Mouse (Mus musculus) urinary bladder, postnatal 36 days (tissue): ENCODE data around the gene Btbd19.

Experiments used
- DNase-seq, 2 experiments: peaks; one replicate each; pipeline ENCODE4 v3.0.0; 2022; ENCODE audit warnings: low spot score in 2 of 2, mixed read lengths in 1 of 2

The Btbd19 gene

DNA sequence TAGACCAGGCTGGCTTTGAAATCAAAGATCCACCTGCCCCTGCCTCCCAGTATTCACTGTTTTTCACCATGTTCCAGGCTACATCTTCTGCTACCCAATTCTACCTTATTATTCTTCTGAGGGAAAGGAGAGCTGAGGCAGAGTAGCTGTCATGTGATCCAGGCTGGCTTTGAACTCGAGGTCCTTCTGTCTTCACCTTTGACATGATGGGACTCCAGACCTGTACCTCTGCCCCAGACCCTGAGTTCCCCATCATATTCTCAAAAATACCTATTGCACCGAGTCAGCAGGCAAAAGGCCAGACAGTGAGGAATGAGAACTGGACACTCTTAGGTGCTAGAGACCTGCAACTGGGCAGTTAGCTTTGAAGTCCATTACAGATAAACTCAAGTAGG, 9.1 kb upstream of the Btbd19 start:
- DNase-seq: no peak

DNA sequence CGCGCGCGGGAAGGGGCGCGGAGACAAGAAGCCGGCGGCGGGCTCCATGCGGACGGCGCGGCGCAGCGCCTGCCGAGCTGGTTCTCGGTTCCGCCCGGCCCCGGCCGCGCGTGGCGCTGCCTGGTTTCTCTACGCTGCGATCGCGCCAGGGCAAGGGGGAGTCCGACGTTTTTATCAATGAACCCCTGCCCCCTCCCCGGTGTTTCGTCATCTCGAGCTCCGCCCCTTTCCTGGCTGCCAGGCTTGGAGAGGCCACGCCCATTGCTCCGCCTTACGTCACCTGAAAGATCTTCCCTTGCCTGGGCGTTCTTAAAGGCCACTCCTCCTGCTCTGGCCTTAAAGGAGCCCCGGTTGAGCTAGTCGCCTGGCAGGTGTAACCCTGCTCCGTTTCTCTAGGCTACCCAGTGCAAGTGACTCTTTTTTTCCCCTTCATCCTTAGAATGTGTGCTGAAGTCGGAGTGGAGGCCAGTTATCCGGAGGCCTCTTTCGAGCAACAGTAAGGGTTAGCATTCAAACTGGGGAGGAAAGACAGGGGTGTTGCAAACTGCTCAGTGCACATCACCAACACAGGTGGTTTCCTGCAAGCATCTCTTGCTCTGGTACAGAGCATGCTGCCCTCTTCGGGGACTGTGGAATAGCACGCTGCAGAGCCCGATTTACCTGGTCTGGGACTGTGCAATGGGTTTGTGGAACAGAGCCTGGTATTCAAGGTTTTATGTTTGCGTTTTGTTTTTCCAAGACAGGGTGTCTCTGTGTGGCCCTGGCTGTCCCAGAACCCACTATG, 8.5 kb upstream of the Btbd19 start, which contains the start of gene Plk3:
Plk3 (minus strand) TSS at position 147 of the 784 bp plus-strand sequence.
- DNase-seq: peak; percentile 97 to 99

DNA sequence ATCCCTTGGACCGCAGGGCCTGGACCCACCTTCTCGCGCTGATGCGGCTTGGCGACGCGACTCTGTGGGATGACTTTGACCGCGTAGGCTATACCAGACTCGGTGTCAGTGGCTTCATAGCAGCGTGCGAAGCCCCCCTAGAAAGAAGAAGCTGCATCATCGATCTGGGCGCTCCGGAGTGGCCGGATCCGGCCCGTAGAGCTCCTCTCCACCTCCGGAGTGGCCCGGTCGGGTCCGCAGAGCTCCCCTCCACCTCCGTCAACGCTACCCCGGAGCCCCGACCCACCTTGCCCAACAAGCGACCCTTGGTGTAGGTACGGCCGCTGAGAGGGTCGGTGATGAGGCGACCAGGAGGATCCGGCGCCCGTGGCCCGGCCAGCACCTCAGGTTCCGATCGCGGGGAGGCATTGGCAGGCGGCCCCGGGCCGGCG, 7.9 kb upstream of the Btbd19 start:
- no peak for DNase-seq

DNA sequence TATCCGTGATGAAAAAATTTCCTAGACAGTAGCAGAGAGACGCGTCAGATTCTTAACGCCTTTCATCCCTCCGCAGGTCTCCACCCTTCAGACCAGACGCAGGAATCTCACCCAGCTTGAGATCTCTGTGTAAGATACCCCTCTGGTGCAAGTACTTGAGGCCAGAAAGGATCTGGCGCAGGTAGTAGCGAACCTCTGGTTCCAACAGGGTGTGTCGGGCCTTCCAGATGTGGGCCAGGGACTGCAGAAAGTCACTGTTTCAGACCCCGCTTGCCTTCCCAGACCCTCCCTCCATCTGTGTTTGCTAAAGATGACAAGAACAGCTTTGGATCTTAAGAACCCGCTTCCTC, 7.2 kb upstream of the Btbd19 start:
- DNase-seq: no peak

DNA sequence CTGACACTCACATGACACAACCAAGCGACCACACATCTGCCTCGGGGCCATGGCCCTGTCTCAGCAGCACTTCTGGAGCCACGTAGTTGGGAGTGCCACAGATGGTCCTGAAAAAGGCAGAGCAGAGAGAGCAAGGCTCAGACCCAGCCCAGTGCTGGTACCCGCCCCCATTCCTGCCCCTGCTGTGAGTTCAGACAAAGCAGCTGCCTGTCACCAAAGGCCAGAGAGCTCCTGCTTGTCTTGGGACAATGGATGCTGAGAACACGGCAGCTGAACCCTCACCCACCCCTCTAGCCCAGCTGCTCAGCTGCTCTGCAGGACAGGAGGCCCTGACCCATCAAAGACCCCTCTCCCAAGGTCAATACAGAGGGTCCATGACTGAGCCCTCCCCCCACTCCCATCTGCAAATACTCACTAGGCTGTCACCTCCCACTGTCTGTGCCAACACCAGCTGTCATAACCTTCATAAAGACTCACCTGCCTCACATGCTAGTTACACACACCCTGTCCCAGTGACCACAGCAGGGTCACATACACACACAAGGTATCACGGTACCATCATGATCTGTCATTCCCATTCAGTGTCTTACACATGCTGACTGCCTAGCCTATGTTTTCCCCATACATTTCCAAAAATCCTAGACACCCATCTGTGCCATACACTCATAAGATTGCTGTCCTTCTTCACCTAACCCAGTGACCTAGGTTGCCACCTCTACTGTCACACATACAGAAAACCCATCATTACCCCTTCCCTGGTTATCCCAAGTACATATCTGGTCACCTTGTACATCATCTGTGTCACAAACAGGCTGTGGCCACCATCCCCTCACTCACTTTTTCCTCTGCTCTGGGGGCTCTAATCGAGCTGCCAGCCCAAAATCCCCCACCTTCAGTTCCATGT, 6.6 kb upstream of the Btbd19 start:
- no peak for DNase-seq

DNA sequence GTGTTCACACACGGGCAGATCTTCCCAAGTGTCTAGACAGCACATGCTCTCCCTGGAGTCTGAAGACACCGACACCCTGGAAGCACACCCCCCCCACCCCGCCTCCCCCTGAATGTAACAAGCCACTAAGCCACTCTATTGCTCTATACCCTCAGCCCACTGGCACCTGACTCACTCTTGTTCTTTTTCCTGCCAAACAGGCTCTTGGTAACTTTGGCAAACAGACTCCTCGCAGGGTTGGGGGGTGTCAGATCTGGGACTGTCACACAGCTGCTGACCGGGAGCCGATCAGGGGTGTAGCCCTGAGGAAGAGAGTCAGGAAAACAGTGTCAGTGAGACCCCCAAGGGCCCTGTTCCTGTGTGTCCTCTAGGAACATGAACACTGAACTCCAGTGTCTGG, 5.7 kb upstream of the Btbd19 start:
- no peak for DNase-seq

DNA sequence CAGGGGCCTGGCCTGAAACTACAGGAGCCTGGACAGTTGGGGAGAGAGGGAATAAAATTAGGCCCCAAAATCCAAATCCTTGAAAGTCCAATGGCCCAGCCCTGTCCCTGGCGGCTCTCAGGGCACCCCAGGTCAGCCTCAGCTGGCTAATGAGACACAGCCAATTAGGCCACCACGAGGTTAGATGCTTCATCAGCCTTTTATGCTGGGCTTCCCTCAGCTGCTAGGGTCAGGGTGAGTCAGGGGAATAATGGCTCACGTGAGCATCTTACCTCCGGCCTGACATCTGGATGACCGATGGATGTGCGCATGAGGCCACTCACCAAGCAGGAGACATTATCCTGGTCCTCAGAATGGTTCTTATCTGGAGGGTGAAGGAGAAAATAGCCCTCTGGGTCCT, 5.3 kb upstream of the Btbd19 start:
- no peak for DNase-seq

DNA sequence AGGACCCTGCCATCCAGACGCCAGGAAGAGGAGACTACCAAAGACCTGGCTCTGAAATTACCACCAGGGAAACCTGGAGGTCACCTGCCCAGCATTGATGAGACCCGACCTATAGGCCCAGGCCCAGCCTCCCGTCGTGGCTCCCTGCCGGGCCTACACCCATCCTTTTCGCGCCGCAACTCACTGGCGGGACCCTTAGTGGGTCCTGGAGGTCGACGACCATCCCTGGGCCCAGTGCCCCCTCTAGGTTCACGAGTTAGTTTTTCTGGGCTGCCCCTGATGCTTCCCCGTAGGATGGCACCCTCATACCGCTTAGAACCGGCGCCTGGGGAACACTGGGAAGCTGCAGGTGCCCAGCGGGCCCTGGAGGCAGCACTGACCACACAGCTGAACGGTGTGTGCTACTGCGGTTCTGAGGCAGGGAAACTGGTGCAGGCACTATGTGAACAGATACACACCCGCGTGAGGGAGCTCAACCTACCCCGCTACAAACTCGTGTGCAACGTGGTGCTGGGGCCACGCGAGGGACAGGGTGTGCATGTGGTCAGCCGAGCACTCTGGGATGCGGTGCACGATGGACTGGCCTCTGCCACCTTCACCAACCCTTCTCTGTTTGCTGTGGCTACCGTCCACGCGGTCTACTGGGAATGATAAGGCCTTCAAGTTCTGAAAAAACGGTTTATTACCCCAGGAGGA, 2.6 kb upstream of the Btbd19 start:
- DNase-seq: no peak

DNA sequence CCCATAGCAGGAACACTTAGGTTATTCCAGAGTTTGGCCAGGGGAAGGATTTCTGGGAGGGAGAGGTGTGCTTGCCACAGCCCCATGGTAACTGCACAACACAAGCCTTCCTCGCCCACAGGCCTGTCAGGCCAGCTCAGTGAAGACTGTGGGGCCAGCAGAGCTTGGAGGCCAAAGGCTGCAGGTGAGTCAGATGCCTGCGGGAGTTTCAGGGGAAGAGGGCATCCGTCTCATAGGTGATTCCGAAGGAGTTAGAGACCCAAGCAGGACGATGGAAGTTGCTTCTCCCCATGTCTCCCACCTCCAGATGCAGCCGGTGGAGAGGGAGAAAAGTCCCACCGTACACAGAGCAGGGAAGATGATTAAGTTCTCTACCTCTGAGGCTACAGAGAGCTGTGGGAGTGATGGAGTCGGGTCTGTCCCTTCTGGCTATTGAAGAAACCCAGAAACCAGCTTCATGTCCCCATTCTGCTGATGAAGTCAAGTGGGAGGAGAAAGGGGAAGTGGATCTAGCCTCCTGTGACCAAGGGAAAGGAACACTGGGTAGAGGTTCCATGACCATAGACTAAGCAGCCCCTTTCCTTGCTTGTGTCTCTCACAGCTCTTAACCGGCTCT, 1.3 kb upstream of the Btbd19 start, which contains the start of gene Tctex1d4:
Tctex1d4 (plus strand) TSS at position 120 of the 616 bp plus-strand sequence.
- peak in 1 of 2 experiments; percentile 60 for DNase-seq

DNA sequence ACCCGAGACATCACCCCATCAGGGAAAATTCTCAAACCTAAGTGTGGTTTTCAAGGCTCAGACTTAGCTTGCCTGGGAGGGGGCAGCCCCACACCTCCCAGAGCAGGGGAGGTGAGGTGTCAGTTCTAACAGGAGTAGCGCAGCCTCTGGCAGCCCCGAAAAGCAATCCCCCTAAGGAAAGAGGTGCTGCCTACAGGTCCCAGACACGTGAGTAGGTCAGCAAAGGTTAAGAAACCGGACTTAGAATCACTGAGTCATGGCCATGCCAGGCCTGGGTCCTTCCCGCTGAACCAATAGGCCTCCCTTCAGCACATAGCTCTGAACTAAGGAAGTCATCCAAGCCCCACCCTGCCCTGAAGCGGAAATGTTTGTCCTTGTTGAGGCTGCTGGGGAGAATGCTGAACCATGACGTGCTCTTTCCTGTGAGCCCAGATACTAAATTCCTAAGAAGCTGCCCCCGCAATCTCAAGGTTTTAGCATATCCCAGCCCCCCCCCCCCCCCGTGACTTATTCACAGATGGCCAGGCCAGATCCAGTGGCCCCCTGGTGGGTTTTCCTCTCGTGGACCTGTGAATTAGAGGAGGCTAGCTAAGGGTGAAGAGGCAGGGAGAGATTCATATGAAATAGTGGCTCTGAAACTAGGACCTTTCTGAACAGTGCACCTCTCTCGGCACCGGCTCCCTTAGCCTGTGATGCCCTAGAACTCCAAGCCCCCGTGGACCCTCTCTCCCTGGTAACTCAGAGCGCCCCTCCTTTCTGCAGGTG, 567 bp upstream of the Btbd19 start:
- peak; percentile 78 to 85 for DNase-seq

DNA sequence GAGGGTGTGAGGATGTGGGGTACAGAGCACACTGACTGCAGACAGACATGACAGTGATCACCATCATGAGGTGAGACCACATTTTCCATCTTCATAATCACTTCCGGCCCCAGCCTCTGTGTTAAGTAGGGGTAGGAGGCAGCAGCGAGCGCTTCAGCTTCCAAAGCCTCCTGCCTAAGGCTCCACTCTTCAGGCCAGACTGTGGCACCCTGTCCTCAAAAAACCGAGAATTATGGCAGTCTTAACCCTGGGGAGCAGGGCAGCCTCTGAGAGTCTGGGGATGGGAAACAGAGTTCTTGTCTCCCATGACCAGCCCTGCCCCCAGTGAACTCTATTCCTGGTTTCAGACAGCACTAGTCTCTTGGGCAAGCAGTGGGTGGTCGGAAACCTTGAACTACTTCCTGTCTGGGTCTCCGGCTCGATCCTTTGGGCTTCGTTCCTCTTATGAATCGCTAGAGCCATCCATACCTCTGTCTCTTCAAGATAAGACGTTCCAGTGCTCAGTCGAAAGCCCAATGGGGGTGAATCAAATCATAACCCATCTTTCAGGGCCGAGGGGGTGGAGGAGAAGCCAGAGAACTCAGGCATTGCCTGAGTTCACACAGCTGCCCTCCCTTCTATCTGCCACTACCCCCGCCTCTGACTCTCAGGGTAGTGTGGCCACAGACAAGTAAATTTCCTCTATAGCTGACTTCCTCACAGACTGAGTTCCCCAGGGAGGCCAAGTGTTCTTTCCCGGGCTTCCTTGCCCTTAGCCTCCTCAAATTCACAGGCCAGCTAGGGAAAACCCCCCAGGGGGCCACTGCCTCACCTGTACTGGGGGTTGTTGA, 792 bp downstream of the Btbd19 start:
- peak in 1 of 2 experiments; percentile 53 for DNase-seq

DNA sequence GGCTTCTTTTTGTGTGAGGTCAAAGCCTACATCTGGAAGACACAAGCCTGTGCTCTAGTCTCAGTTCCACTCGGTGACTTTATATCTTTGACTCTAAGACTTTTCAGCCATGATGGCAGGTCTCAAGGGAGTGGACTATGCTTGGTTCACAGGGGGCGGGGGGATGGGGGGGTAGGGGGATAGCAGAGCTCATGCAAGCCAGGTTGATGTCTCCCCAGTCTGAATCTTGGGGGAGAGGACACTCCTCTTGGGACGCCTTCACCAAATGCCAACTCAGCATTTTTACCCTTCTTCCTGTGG, 1.4 kb downstream of the Btbd19 start:
- no peak for DNase-seq

DNA sequence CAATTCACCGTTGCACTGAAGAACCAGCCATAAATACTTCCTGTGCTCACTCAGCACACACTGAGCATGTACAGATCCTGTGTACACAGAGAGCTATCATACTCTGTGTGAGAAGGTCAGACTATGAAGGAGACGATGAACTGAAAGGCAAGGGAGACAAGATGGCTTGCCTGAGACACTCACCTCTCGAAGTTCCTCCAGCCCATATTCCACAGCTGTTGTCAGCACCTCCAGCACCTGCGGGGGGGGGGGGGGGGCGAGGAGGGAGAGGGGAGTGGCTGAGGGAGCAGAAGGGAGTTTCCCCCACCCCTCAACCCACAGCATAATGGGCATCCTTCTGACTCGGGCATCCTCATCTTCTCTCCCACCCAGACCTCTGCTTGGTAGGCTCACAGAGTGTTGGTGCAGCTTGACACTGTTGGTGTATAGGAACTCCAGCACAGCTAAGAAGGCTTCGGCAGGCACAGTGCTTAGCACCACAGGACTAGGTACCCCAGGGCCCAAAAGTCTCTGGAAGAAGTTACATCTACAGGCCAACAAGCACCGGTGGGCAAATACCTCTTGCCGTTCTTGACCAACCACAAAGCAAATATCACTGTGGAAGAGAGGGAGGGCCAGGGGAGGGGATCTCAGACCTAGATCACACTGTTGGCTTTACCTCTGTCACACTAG, 1.8 kb downstream of the Btbd19 start:
- DNase-seq: no peak

DNA sequence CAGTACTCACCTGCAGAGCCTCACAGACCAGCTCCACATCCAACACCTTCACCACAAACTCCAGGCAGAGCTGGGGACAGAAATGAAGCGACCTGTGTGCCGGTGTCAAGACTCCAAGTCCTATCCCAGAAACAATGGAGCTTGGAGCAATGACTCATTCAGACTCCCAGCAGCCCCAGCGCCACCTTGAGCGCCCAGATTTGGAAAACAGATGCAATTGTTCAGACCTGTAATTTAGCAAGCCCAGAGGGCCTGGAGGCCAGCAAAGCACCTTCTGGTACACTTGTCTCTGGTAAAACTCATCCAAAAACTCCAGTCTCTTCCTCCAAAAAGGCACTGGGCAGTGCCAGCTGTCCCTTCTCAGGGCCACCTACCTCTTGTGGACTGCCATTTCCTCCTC, 3.3 kb downstream of the Btbd19 start:
- no peak for DNase-seq

DNA sequence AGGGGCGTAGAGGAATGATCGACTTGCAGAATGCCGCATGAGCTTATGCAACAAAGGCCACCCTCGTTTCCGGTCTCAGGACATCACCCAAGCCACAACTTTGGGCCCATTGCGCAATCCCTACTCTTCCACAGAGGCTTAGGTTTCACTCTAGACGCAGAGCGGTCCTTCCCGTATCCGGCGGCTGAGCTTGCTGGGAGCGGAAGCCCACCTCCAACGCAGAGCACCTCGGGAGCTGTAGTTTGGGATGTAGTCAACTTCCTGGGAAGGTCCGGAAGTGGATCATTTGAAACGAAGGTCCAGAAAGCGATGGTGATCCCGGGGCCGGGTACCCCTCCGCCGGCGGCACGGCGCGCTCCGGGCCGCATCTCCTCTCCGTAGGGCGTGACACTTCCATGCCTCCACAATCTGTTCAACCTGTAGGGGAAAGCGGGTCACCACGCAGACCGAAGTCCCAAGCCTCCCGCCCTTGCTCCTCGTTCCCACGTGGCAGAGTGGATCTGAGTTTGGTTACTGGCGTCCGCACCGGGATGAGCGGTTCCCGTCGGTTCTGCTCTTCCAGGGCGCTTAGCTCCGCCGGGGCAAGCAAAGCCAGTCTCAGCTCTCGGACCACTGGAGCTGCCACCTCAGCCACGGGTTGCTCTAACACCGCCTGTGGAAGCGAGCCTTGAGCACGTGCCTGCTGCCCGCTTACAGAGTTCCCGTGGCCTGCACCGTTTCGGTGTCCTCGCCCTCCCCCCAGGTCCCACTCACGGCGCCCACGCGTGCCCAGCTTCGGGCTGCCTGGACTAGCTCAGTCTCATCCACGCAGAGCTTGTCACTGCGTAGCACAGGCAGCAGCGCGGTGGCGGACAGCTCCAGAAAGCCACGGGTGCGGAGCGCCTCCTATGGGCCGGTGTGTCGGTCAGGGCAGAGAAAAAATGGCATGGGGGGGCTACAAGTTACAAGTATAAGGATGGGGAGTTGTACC, 4.8 kb downstream of the Btbd19 start:
- peak; percentile 91 to 97 for DNase-seq

DNA sequence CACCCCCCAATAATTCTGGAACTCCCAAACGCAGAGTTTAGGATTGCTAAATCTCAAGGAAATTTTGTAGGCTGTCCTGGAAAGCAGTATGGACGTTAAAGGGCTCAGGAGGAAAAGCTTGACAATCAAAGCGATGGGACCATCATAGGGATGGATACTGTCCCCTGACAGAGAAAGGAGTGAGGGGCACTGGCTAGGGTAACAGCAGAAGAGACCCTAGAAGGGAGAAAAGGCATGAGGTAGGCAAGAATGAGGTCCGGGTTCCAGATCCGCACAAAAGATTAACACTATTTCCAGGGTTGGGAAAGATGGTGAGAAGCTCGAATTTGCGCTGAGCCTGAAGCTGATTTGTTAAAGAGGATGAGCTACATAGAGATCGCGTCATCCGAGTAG, 5.5 kb downstream of the Btbd19 start:
- DNase-seq: no peak

DNA sequence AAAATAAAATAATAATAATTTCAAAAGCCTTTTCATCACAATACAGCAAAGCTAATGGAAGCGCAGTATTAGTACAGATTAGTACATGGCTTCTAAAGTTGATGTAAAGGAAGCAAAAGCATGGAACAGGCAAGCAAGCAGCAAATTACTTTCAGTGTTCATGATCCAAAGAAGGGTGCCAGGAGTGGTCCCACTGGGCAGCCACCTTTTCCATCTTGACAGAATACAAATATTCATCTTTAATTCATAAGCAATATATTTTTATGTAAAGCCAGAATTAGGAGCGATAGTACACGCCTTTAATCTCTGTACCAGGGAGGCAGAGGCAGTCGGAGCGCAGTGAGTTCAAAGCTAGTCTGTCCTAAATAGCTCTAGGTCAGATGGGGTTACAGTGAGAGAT, 5.9 kb downstream of the Btbd19 start:
- DNase-seq: no peak

DNA sequence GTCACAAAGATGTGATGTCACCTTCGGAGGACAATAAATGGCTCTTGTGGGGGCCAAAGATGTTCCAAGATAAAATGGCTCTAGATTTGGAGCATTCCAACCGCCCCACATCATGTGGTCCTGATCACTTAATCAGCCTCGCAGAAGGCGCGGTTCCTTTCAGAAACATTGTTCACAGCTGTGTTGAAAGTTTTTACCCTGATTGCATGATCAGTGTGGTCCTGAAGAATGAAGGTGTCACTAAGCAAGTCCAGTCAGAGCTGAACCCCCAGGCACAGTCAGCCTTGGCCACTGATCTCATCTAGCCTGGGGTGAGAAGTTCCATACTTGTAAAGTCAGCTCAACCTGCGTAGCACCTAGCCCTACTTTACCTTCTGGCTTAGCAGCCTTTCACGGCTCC, 7.6 kb downstream of the Btbd19 start:
- no peak for DNase-seq

DNA sequence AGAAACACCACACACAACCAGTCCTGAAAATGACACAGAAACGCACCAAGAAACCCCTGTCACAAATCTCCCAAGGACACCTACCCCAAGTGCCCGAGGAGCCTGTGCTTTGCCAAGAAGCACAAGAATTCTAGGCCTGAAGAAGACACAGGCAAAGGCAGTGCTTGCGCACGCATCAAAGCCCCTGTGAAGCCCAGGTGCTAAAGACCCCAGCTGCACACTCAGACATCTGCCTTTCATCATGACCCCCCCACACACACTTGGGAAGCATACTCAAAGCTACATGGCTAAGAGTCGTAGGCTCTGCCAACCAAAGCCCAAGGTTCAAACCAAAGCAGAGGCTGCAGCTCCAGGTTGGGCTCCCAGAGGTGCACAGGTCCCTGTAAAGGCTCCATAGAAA, 9.9 kb downstream of the Btbd19 start:
- DNase-seq: no peak
